Mouse (Mus musculus) hindbrain, embryonic 16.5 days (tissue): Measurements from ENCODE around the gene Lats2. TPM values are rescaled to one million over a fixed set of nuclear protein-coding genes. Genes with fewer than 3 reads are reported as not detected.
A peak's percentile ranks its signal among the peaks of the same experiment; 100 is the strongest.
"Not testable (repeated sequence)": the region's sequence is repeated elsewhere in the genome, so short reads cannot be mapped to it uniquely, and the experiment has no call there.

Source experiments
- ATAC-seq: fragments of 200-750 bp; cut with Nextera tagmentation; 2 replicates; pipeline ENCODE4 v1.8.0; 2017; ENCODE audit warnings: moderate TSS enrichment, moderate library complexity
- H3K27ac ChIP-seq: fragments of 300-500 bp; sonication (generic); 2 replicates; pipeline ENCODE4 v1.5.1; 2014; ENCODE audit warnings: low read depth, mild to moderate bottlenecking, control low read depth, low read length, moderate library complexity
- H3K27me3 ChIP-seq: fragments of 300-500 bp; sonication (generic); replicated peaks from 2 replicates; pipeline ENCODE4 v1.6.1; 2014; ENCODE audit warnings: low read length; ENCODE audit not compliant: control insufficient read depth, insufficient read depth
- H3K36me3 ChIP-seq: fragments of 300-500 bp; sonication (generic); 2 replicates; pipeline ENCODE4 v1.6.1; 2014; ENCODE audit warnings: mild to moderate bottlenecking, low read length, moderate library complexity, mixed read lengths; ENCODE audit not compliant: control insufficient read depth, insufficient read depth
- H3K4me1 ChIP-seq: fragments of 300-500 bp; sonication (generic); 2 replicates; pipeline ENCODE4 v1.6.1; 2014; ENCODE audit warnings: low read depth, low read length; ENCODE audit not compliant: control insufficient read depth, insufficient read depth
- H3K4me2 ChIP-seq: fragments of 300-500 bp; sonication (generic); 2 replicates; pipeline ENCODE4 v1.6.1; 2014; ENCODE audit warnings: mild to moderate bottlenecking, low read length, control low read depth, moderate library complexity
- H3K4me3 ChIP-seq: fragments of 300-500 bp; sonication (generic); 2 replicates; pipeline ENCODE4 v1.5.1; 2014; ENCODE audit warnings: mild to moderate bottlenecking, low read length, control low read depth, moderate library complexity
- H3K9ac ChIP-seq: fragments of 300-500 bp; sonication (generic); 2 replicates; pipeline ENCODE4 v1.6.1; 2014; ENCODE audit warnings: low read depth, mild to moderate bottlenecking, control low read depth, low read length, moderate library complexity
- H3K9me3 ChIP-seq: fragments of 300-500 bp; sonication (generic); 2 replicates; pipeline ENCODE4 v1.6.1; 2014; ENCODE audit warnings: mild to moderate bottlenecking, low read length, moderate library complexity; ENCODE audit not compliant: control insufficient read depth
- WGBS: fragments of 180-500 bp; shearing (Covaris S2); extraction: QIAGEN DNeasy Blood & Tissue Kit; methylation state at CpG from one replicate; pipeline ENCODE4 v1.1.7; 2014; 5-methylcytosine and 5-hydroxymethylcytosine counted together
- polyA plus RNA-seq: library from polyadenylated mRNA; unstranded; fragments of >200 nt; fragmentation: Nextera tagmentation; extraction: Ambion mirVana; gene quantifications from 2 replicates; pipeline ENCODE4 v1.2.1, GENCODE M21; 2015

Lats2 gene
- polyA plus RNA-seq, 1 experiment from 2014 or later = 5.9 TPM

- Histone ChIP-seq H3K27me3 (no peaks in the 10 kb centered on the region), H3K4me1 (no peaks in the 10 kb centered on the region), H3K4me3 (no peak overlapping the region), H3K27ac (no peak overlapping the region), H3K9ac (no peak overlapping the region), H3K9me3 (no peaks in the 10 kb centered on the region), H3K4me2 (no peak overlapping the region), H3K36me3 (peaks cover 9% of the 10 kb centered on the region; the same call in 1 of the 2 replicates)
- ATAC-seq = no peak
- 93% methylated on average over 17 of the region's 17 CpGs for WGBS
Measured at GRCm38 (mm10) chr14:57692517-57693130, 65.6 kb downstream of the Lats2 start.

GRCm38 (mm10) chr14:57691316-57691715 lies 66.9 kb downstream of the Lats2 start:
- Histone ChIP-seq H3K27ac (no peak overlapping the region), H3K9me3 (no peaks in the 10 kb centered on the region), H3K27me3 (no peaks in the 10 kb centered on the region), H3K4me1 (no peaks in the 10 kb centered on the region), H3K4me2 (no peak overlapping the region), H3K4me3 (no peak overlapping the region), H3K36me3 (peaks cover 7% of the 10 kb centered on the region; the same call in 1 of the 2 replicates), H3K9ac (no peak overlapping the region)
- WGBS = 94% methylated on average over 24 of the region's 24 CpGs
- ATAC-seq = no peak

- Histone ChIP-seq H3K9me3 (no peaks in the 10 kb centered on the region), H3K27me3 (no peaks in the 10 kb centered on the region), H3K27ac (no peak overlapping the region), H3K4me3 (no peak overlapping the region), H3K9ac (no peak overlapping the region), H3K4me2 (no peak overlapping the region), H3K4me1 (no peaks in the 10 kb centered on the region), H3K36me3 (peaks cover 4% of the 10 kb centered on the region; the same call in 1 of the 2 replicates)
- WGBS = 94% methylated on average over 8 of the region's 8 CpGs
- no peak for ATAC-seq
Measured at GRCm38 (mm10) chr14:57690681-57691080, 67.5 kb downstream of the Lats2 start.

DNA sequence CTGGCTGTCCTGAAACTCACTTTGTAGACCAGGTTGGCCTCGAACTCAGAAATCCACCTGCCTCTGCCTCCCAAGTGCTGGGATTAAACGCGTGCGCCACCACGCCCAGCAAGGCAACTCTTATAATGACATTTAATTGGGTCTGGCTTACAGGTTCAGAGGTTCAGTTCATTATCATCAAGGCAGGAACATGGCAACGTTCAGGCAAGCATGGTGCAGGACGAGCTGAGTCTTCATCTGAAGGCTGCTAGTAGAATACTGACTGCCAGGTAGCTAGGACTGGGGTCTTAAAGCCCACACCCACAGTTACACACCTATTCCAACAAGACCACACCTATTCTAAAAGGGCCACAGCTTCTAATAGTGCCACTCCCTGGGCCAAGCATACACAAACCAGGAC lies 70.1 kb downstream of the Lats2 start:
- not testable (repeated sequence) for H3K9me3 ChIP-seq, H3K9ac ChIP-seq, H3K4me1 ChIP-seq, H3K27me3 ChIP-seq, ATAC-seq, H3K4me2 ChIP-seq, H3K4me3 ChIP-seq, H3K27ac ChIP-seq, H3K36me3 ChIP-seq
- WGBS = 93% methylated on average over 7 of the region's 7 CpGs

- Histone ChIP-seq H3K4me2 (no peak overlapping the region), H3K27ac (no peak overlapping the region), H3K4me3 (no peak overlapping the region), H3K36me3 (0 out of 2 replicates have a peak, but pooled peaks cover 2% of the 10 kb centered on the region), H3K9ac (no peak overlapping the region), H3K27me3 (no peaks in the 10 kb centered on the region), H3K4me1 (no peaks in the 10 kb centered on the region), H3K9me3 (no peaks in the 10 kb centered on the region)
- WGBS = 90% methylated on average over 5 of the region's 5 CpGs
- no peak for ATAC-seq
Measured at GRCm38 (mm10) chr14:57687441-57687840, 70.7 kb downstream of the Lats2 start.

DNA sequence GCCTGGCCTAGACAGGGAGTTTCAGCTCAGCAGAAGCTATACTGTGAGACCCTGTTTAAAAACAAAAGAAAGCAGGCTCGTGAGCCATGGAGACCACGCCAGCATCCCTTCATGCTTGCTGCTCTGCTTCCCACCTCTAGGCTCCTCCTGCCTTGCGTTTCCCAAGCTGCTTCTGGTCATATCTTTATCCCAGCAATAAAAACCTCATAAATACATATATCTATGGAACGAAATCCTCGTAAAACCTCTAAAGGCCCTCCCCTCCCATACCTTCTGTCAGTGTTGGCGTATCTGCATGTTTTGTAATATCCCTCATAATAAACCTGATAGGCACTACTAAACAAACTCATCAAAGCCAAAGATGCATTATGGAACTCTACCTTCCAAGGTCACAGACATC lies 71.5 kb downstream of the Lats2 start:
- Histone ChIP-seq H3K9ac (no peak overlapping the region), H3K4me3 (no peak overlapping the region), H3K4me1 (no peaks in the 10 kb centered on the region), H3K27ac (no peak overlapping the region), H3K27me3 (no peaks in the 10 kb centered on the region), H3K9me3 (no peaks in the 10 kb centered on the region), H3K36me3 (0 out of 2 replicates have a peak, but pooled peaks cover 2% of the 10 kb centered on the region), H3K4me2 (no peak overlapping the region)
- ATAC-seq = no peak
- 95% methylated on average over 6 of the region's 6 CpGs for WGBS

DNA sequence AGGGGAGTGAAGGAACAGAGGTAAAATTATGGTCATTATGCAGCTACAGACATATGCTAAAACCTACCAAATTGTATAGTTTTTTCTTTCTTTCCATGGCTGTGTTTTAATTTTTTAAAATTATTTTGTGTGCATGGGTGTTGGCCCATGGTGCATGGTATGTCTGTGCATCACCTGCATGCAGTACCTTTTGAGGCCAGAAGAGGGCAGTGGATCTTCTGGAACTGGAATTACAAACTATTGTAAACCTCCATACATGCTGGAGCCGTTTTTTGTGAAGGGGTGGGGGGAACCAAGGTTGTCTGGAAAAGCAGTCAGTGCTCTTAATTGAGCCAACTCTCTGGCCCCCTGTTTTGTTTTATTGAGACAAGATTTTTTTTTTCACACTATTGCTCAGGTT lies 73.6 kb downstream of the Lats2 start:
- no peaks in the 10 kb centered on the region for H3K27me3 ChIP-seq
- no peaks in the 10 kb centered on the region for H3K9me3 ChIP-seq
- H3K4me3 ChIP-seq = no peak overlapping the region
- ATAC-seq = no peak
- no peaks in the 10 kb centered on the region for H3K4me1 ChIP-seq
- H3K36me3 ChIP-seq = no peaks in the 10 kb centered on the region
- no peak overlapping the region for H3K9ac ChIP-seq
- H3K27ac ChIP-seq = no peak overlapping the region
- WGBS = 8% methylated on average over 1 of the region's 1 CpGs
- no peak overlapping the region for H3K4me2 ChIP-seq

- no peak overlapping the region for H3K4me3 ChIP-seq
- H3K4me1 ChIP-seq = no peaks in the 10 kb centered on the region
- H3K9ac ChIP-seq = no peak overlapping the region
- no peaks in the 10 kb centered on the region for H3K9me3 ChIP-seq
- no peak overlapping the region for H3K27ac ChIP-seq
- WGBS = 88% methylated on average over 4 of the region's 4 CpGs
- H3K36me3 ChIP-seq = no peaks in the 10 kb centered on the region
- H3K4me2 ChIP-seq = no peak overlapping the region
- no peaks in the 10 kb centered on the region for H3K27me3 ChIP-seq
- ATAC-seq = no peak
Measured at GRCm38 (mm10) chr14:57682751-57683150, 75.4 kb downstream of the Lats2 start.

- Histone ChIP-seq H3K4me2 (no peak overlapping the region), H3K27ac (no peak overlapping the region), H3K9me3 (no peaks in the 10 kb centered on the region), H3K4me3 (no peak overlapping the region), H3K36me3 (no peaks in the 10 kb centered on the region), H3K4me1 (no peaks in the 10 kb centered on the region), H3K9ac (no peak overlapping the region), H3K27me3 (no peaks in the 10 kb centered on the region)
- 34% methylated on average over 5 of the region's 5 CpGs for WGBS
- peak; percentile 90 for ATAC-seq
Measured at GRCm38 (mm10) chr14:57679958-57680535, 78.1 kb downstream of the Lats2 start.
